Mouse (Mus musculus) embryonic facial prominence, embryonic 11.5 days (tissue): ENCODE measurements around the gene Ago1. TPM values are rescaled to one million over a fixed set of nuclear protein-coding genes. Genes with fewer than 3 reads are reported as not detected.

Source experiments
- ATAC-seq: fragments of 200-750 bp; cut with Nextera tagmentation; replicated peaks from 2 replicates; pipeline ENCODE4 v1.8.0; 2017; ENCODE audit warnings: low read depth; ENCODE audit not compliant: insufficient number of reproducible peaks, low FRiP score, low TSS enrichment
- DNase-seq: peaks from one replicate; pipeline ENCODE4 v3.0.0-alpha.2; 2015; ENCODE audit warnings: low spot score
- H3K27ac ChIP-seq: fragments of 300-500 bp; sonication (generic); replicated peaks from 2 replicates; pipeline ENCODE4 v1.5.1; 2014; ENCODE audit warnings: mild to moderate bottlenecking, low read depth, low read length, control low read depth
- H3K27me3 ChIP-seq: fragments of 300-500 bp; sonication (generic); 2 replicates; pipeline ENCODE4 v1.6.1; 2014; ENCODE audit warnings: mild to moderate bottlenecking, low read length, moderate library complexity, mixed read lengths; ENCODE audit not compliant: control insufficient read depth, insufficient read depth
- H3K36me3 ChIP-seq: fragments of 300-500 bp; sonication (generic); replicated peaks from 2 replicates; pipeline ENCODE4 v1.6.1; 2014; ENCODE audit warnings: low read depth, mild to moderate bottlenecking, low read length, moderate library complexity, mixed read lengths; ENCODE audit not compliant: control insufficient read depth, insufficient read depth
- H3K4me1 ChIP-seq: fragments of 300-500 bp; sonication (generic); 2 replicates; pipeline ENCODE4 v1.6.1; 2014; ENCODE audit warnings: low read length, mixed read lengths; ENCODE audit not compliant: control insufficient read depth, insufficient read depth
- H3K4me2 ChIP-seq: fragments of 300-500 bp; sonication (generic); 2 replicates; pipeline ENCODE4 v1.6.1; 2014; ENCODE audit warnings: low read depth, mild to moderate bottlenecking, control low read depth, low read length, moderate library complexity
- H3K4me3 ChIP-seq: fragments of 300-500 bp; sonication (generic); 2 replicates; pipeline ENCODE4 v1.5.1; 2014; ENCODE audit warnings: low read depth, low read length, control low read depth
- H3K9ac ChIP-seq: fragments of 300-500 bp; sonication (generic); replicated peaks from 2 replicates; pipeline ENCODE4 v1.6.1; 2014; ENCODE audit warnings: mild to moderate bottlenecking, control low read depth, low read length
- H3K9me3 ChIP-seq: fragments of 300-500 bp; sonication (generic); replicated peaks from 2 replicates; pipeline ENCODE4 v1.6.1; 2016; ENCODE audit warnings: mild to moderate bottlenecking, low read length, inconsistent platforms, mixed read lengths; ENCODE audit not compliant: control insufficient read depth
- WGBS: fragments of 180-500 bp; shearing (Covaris S2); extraction: QIAGEN DNeasy Blood & Tissue Kit; methylation state at CpG from one replicate; pipeline ENCODE4 v1.1.7; 2014; 5-methylcytosine and 5-hydroxymethylcytosine counted together
- polyA plus RNA-seq: library from polyadenylated mRNA; unstranded; fragments of >200 nt; fragmentation: Nextera tagmentation; extraction: Ambion mirVana; gene quantifications from 2 replicates; pipeline ENCODE4 v1.2.1, GENCODE M21; 2014

Gene Ago1
- polyA plus RNA-seq, 1 experiment from 2014 or later, result 11.0 TPM

DNA sequence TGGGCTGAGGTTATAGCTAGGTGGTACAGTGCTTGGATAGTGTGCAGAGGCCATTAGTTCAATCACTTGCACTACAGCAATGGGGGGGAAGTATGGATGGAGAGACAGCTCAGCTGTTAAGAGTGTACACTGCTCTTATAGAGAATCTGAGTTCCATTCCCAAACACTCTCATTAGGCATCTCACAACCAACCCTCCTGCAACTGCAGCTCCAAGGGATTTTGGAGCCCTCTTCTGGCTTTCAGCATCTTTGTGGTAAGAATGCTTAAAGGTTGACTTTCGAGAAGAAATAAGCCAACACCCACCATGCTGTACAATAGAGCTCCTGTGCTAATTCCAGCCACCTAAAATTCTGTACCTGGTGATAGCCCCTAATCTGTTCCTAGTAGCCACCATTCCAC lies 17.8 kb upstream of the Ago1 start:
- H3K4me1 ChIP-seq, result no peaks in the 10 kb centered on the region
- no peaks in the 10 kb centered on the region for H3K9me3 ChIP-seq
- H3K9ac ChIP-seq, result no peak overlapping the region
- DNase-seq (no peak), ATAC-seq (no peak)
- 84% methylated on average over 1 of the region's 1 CpGs for WGBS
- no peak overlapping the region for H3K4me3 ChIP-seq
- no peaks in the 10 kb centered on the region for H3K27me3 ChIP-seq
- H3K36me3 ChIP-seq, result no peaks in the 10 kb centered on the region
- H3K4me2 ChIP-seq, result no peak overlapping the region
- H3K27ac ChIP-seq, result no peak overlapping the region

DNA sequence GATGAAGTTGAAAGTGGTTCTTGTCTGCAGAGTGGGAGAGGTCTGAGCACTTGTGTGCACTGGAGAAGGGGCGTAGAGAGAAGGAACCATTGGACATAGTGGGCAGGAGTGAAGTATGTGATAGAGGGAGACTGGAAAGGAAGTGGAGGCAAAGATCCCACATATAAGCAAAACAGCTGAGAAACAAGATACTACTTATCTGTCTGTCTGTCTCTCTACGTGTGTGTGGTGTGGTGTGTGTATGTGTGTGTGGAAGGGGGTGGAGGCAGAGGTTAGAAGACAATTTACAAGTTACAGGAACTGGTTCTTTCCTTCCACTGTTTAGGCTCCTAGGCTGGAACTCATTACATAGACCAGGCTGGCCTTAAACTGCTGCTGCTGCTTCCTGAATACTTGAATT lies 16.7 kb upstream of the Ago1 start:
- H3K36me3 ChIP-seq, result no peaks in the 10 kb centered on the region
- DNase-seq, result no peak
- no peak for ATAC-seq
- H3K4me3 ChIP-seq, result no peak overlapping the region
- 74% methylated on average over 2 of the region's 2 CpGs for WGBS
- no peak overlapping the region for H3K27ac ChIP-seq
- no peak overlapping the region for H3K9ac ChIP-seq
- no peaks in the 10 kb centered on the region for H3K27me3 ChIP-seq
- no peak overlapping the region for H3K4me2 ChIP-seq
- H3K4me1 ChIP-seq, result no peaks in the 10 kb centered on the region
- no peaks in the 10 kb centered on the region for H3K9me3 ChIP-seq

DNA sequence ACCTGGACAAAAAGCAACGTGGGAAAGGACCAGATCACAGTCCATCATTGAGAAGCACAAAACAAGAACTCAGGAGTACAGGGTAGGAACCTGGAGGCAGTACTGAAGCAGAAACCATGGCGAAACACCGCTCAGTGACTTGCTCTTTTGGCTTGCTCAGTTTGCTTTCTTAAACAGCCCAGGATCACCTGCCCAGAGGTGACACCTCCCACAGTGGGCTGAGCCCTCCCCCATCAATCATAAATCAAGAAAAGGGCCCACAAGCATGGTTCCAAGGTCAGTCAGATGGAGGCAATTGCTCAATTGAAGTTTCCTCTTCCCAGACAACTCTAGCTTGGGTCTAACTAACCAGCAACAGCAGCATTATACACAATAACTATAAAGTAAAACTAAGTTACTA lies 15.5 kb upstream of the Ago1 start:
- Histone ChIP-seq H3K27me3 (no peaks in the 10 kb centered on the region), H3K9me3 (no peaks in the 10 kb centered on the region), H3K27ac (no peak overlapping the region), H3K9ac (no peak overlapping the region), H3K36me3 (no peaks in the 10 kb centered on the region), H3K4me3 (no peak overlapping the region), H3K4me2 (no peak overlapping the region), H3K4me1 (no peaks in the 10 kb centered on the region)
- 88% methylated on average over 3 of the region's 3 CpGs for WGBS
- no peak for DNase-seq
- no peak for ATAC-seq

DNA sequence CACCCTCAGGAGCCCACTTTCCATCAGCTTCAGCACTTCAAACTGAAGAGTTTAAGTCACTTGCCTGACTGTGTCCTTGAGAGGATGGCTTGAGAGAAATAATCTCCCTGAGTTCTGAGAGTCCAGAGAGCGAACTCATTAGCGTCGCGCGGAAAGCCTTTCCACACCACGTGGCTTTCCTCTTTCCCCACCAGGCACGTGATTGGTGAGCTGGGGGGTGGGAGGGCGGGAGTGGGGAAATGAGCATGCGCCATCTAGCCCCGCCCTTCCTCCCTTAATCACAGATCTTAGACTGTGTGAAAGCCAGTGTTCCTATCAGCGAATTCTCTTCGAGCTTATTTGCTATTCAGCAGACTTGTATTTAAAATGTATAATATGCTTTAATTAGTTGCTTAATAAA lies 14.6 kb upstream of the Ago1 start:
- Histone ChIP-seq H3K27me3 (no peaks in the 10 kb centered on the region), H3K9me3 (no peaks in the 10 kb centered on the region), H3K27ac (no peak overlapping the region), H3K4me3 (no peak overlapping the region), H3K36me3 (no peaks in the 10 kb centered on the region), H3K9ac (no peak overlapping the region), H3K4me1 (no peaks in the 10 kb centered on the region), H3K4me2 (no peak overlapping the region)
- WGBS, result 78% methylated on average over 12 of the region's 12 CpGs
- no peak for DNase-seq
- no peak for ATAC-seq

DNA sequence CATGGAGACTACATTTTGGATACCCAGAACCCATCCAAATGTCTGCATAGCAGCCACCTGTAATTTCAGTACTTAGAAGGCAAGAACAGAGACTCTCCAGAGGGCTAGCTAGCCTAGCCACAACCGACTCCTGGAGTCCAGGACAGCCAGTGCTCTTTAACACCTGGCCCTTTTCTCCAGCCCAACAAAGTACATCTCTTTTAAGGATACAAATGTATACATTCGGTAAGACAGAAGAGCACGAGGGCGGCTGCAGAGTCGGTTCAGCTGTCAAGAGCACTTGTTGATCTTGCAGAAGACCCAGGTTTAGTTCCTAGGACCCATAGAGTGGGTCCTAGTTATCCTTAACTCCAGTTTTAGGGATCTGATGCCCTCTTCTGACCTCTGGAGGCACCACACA lies 13.1 kb upstream of the Ago1 start:
- Histone ChIP-seq H3K9ac (no peak overlapping the region), H3K36me3 (no peaks in the 10 kb centered on the region), H3K27me3 (no peaks in the 10 kb centered on the region), H3K27ac (no peak overlapping the region), H3K4me2 (no peak overlapping the region), H3K9me3 (no peaks in the 10 kb centered on the region), H3K4me1 (no peaks in the 10 kb centered on the region), H3K4me3 (no peak overlapping the region)
- DNase-seq (no peak), ATAC-seq (no peak)
- 92% methylated on average over 5 of the region's 5 CpGs for WGBS

DNA sequence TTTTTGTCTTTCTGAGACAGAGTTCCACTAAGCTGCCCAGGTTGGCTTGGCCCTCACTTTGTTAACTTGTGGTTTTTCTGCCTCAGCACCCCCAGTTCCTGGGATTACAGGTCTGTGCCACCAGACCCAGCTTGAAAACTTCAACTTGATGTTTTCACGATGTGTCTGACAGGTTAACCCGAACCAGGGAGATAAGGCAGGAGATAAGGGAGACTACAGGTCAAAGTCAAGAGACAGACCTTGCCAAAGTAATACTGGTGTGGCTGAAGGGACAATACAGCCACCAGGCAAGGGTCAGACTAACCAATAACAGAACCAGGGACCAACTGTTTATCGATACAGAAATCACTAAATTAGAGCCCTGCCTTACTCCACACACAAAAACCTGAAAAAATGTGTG lies 11.9 kb upstream of the Ago1 start:
- ATAC-seq (no peak), DNase-seq (no peak)
- H3K9me3 ChIP-seq, result no peaks in the 10 kb centered on the region
- no peak overlapping the region for H3K27ac ChIP-seq
- H3K4me1 ChIP-seq, result no peaks in the 10 kb centered on the region
- no peak overlapping the region for H3K9ac ChIP-seq
- no peak overlapping the region for H3K4me2 ChIP-seq
- WGBS, result 73% methylated on average over 3 of the region's 3 CpGs
- H3K4me3 ChIP-seq, result no peak overlapping the region
- no peaks in the 10 kb centered on the region for H3K36me3 ChIP-seq
- no peaks in the 10 kb centered on the region for H3K27me3 ChIP-seq

DNA sequence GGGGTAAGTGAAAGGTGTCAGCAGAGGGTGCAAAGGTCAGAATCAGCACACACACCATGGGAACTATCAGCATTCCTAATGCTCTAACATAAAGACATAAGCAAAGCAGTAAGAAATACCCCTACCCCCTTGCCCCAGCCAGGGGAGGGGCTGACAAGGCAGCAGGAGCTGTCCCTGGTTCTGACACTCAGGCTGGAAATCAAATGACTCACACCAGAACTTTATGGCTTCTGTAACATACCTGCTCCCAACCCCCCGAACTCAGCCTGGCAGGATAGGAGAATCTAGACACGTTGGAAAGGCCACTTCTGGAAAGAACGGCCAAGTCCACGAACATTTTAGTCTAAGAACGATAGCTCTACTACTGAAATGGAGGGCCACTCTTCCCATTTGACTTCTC lies 4.6 kb upstream of the Ago1 start:
- no peak overlapping the region for H3K4me2 ChIP-seq
- H3K9ac ChIP-seq, result no peak overlapping the region
- no peaks in the 10 kb centered on the region for H3K36me3 ChIP-seq
- H3K27ac ChIP-seq, result no peak overlapping the region
- peak; percentile 56 for DNase-seq
- H3K9me3 ChIP-seq, result no peaks in the 10 kb centered on the region
- 57% methylated on average over 5 of the region's 5 CpGs for WGBS
- no peaks in the 10 kb centered on the region for H3K4me1 ChIP-seq
- no peaks in the 10 kb centered on the region for H3K27me3 ChIP-seq
- ATAC-seq, result no peak
- H3K4me3 ChIP-seq, result no peak overlapping the region

DNA sequence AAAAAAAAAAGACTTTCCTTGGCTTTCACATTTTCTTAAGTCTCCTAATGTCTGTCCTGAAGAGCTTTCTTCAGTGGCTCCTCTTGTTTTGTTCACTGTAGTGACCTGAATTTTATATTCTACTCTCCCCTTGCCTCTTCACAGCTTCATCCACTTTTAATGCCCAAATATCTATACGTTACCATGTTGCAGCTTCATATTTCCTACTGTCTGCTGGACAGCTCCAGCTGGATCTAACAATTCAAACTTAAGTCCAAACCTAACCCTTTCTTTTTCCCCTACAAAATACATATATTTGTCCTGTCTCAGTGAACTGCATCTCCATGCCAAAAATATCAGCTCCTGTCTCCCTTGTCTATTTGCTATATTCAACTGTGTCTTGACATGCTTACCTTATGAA lies 951 bp upstream of the Ago1 start:
- no peak overlapping the region for H3K4me3 ChIP-seq
- DNase-seq (no peak), ATAC-seq (no peak)
- no peaks in the 10 kb centered on the region for H3K27me3 ChIP-seq
- 73% methylated on average over 1 of the region's 1 CpGs for WGBS
- no peak overlapping the region for H3K4me2 ChIP-seq
- H3K27ac ChIP-seq, result no peak overlapping the region
- no peaks in the 10 kb centered on the region for H3K36me3 ChIP-seq
- H3K9me3 ChIP-seq, result no peaks in the 10 kb centered on the region
- H3K4me1 ChIP-seq, result peaks cover 4% of the 10 kb centered on the region; the same call in 1 of the 2 replicates
- H3K9ac ChIP-seq, result no peak overlapping the region
